Mouse (Mus musculus): ENCODE measurements around the gene Zfp11.
"Not testable (repeated sequence)": the region's sequence is repeated elsewhere in the genome, so short reads cannot be mapped to it uniquely, and the experiment has no call there.

The Zfp11 gene

GRCm38 (mm10) chr5:129670036-129670458, at the start of gene Zfp11:
Gene Zfp11 (minus strand): TSS chr5:129670099.
- DNase-seq (ENCODE audit: low spot score in 2 of 2): peak; percentile 60 to 80

GRCm38 (mm10) chr5:129717016-129717415, 47.1 kb upstream of the Zfp11 start:
- DNase-seq (ENCODE audit: low spot score in 2 of 2): no peak

- peak; percentile 85 to 90 for DNase-seq (ENCODE audit: low spot score in 2 of 2)
These were observed 45.5 kb upstream of the Zfp11 start, which contains the start of gene Mrps17 for GRCm38 (mm10) chr5:129715326-129715861. Gene Mrps17 (plus strand): TSS chr5:129715497.

GRCm38 (mm10) chr5:129708412-129708811, 38.5 kb upstream of the Zfp11 start, which contains the start of gene Sept14:
Gene Sept14 (minus strand): TSS chr5:129708512.
- DNase-seq (ENCODE audit: low spot score in 2 of 2): no peak

GRCm38 (mm10) chr5:129703368-129703767, 33.5 kb upstream of the Zfp11 start:
- no peak for DNase-seq (ENCODE audit: low spot score in 2 of 2)

- no peak for DNase-seq (ENCODE audit: low spot score in 2 of 2)
These were observed 31.8 kb upstream of the Zfp11 start for GRCm38 (mm10) chr5:129701706-129702105.

GRCm38 (mm10) chr5:129700506-129700905, 30.6 kb upstream of the Zfp11 start:
- DNase-seq (ENCODE audit: low spot score in 2 of 2): no peak

- no peak for DNase-seq (ENCODE audit: low spot score in 2 of 2)
These were observed 20.6 kb upstream of the Zfp11 start for GRCm38 (mm10) chr5:129690528-129690927.

GRCm38 (mm10) chr5:129687621-129688020, 17.7 kb upstream of the Zfp11 start:
- no peak for DNase-seq (ENCODE audit: low spot score in 2 of 2)

GRCm38 (mm10) chr5:129685141-129685540, 15.2 kb upstream of the Zfp11 start:
- not testable (repeated sequence) for DNase-seq (ENCODE audit: low spot score in 2 of 2)

GRCm38 (mm10) chr5:129669453-129670035, 355 bp downstream of the Zfp11 start:
- DNase-seq (ENCODE audit: low spot score in 2 of 2): no peak

GRCm38 (mm10) chr5:129667851-129668250, 2.0 kb downstream of the Zfp11 start:
- DNase-seq (ENCODE audit: low spot score in 2 of 2): no peak

GRCm38 (mm10) chr5:129666271-129666909, 3.5 kb downstream of the Zfp11 start:
- DNase-seq (ENCODE audit: low spot score in 2 of 2): no peak

- DNase-seq (ENCODE audit: low spot score in 2 of 2): no peak
These were observed 5.8 kb downstream of the Zfp11 start for GRCm38 (mm10) chr5:129664090-129664489.

GRCm38 (mm10) chr5:129657931-129658330, 12.0 kb downstream of the Zfp11 start:
- no peak for DNase-seq (ENCODE audit: low spot score in 2 of 2)

- DNase-seq (ENCODE audit: low spot score in 2 of 2): no peak
These were observed 12.9 kb downstream of the Zfp11 start for GRCm38 (mm10) chr5:129657016-129657415.

- no peak for DNase-seq (ENCODE audit: low spot score in 2 of 2)
These were observed 19.0 kb downstream of the Zfp11 start for GRCm38 (mm10) chr5:129650858-129651257.

- DNase-seq (ENCODE audit: low spot score in 2 of 2): not testable (repeated sequence)
These were observed 37.3 kb downstream of the Zfp11 start for GRCm38 (mm10) chr5:129632270-129633250.

GRCm38 (mm10) chr5:129626586-129626985, 43.3 kb downstream of the Zfp11 start:
- not testable (repeated sequence) for DNase-seq (ENCODE audit: low spot score in 2 of 2)

- no peak for DNase-seq (ENCODE audit: low spot score in 2 of 2)
These were observed 43.8 kb downstream of the Zfp11 start for GRCm38 (mm10) chr5:129626099-129626498.

- DNase-seq (ENCODE audit: low spot score in 2 of 2): no peak
These were observed 48.5 kb downstream of the Zfp11 start for GRCm38 (mm10) chr5:129621361-129621760.

- DNase-seq (ENCODE audit: low spot score in 2 of 2): not testable (repeated sequence)
These were observed 49.3 kb downstream of the Zfp11 start for GRCm38 (mm10) chr5:129620600-129620999.
